Mouse (Mus musculus): ENCODE data around the gene Glg1.

The Glg1 gene

DNA sequence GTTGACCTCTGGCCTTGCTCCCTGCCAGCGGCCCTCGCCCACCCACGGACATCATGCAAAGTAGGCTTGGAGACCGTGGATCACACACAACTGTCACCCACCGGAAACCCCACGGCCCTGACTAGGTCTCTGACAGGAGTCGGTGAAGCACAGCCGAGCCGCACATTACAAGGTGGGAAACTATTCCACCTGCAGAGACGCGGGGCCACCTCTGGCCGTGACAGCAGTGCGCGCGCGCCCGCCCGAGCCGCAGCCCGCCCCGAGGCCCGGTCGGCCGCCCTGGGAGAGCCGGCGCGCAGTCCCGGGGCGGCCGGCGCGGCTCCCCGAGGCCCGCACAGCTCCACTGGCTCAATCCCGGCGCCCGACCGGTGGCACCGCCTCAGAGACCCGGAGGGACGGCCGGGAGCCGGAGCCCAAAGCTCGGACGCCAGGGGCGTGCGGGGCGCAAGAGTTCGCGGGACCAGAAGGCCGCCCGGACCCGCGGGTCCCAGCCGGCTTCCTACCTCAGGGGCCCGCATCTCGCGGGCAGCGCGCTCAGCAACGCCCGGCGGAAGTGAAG lies 114.0 kb downstream of the Glg1 start:
- DNase-seq (ENCODE audit: low spot score in 2 of 2) = peak in 1 of 2 experiments; percentile 23

DNA sequence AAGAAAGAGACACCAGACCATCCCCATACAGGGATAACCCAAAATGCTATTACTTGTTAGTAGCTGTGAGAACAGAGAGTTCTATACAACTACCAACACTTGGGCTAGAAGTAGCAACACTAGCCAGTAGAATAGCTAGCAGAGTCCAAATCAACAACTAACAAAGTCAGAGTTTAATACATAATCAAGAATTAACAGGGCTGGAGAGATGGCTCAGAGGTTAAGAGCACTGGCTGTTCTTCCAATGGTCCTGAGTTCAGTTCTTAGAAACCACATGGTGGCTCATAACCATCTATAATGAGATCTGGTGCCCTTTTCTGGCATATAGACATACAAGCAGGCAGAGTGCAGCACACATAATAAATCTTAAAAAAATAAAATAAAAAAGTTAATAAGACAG lies 116.5 kb downstream of the Glg1 start:
- no peak for DNase-seq (ENCODE audit: low spot score in 2 of 2)

DNA sequence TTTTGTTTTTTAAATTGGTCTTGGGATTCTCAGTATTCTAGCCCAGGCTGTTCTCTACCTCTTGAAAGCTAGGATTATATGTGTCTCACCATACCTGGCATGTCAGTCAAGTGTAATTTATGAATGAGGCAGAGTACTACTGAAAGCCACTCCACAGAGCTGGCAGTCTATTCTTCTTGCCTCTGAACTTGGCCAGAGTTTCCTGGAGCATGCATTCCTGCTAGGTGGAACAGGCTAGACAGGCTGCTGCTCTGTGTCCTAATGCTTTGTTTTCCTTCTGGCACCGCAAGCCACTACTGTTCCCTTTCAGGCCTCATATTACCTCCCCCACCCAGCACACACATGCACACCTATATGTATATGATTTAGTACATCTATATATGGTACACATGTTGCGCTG lies 128.3 kb downstream of the Glg1 start:
- no peak for DNase-seq (ENCODE audit: low spot score in 2 of 2)

DNA sequence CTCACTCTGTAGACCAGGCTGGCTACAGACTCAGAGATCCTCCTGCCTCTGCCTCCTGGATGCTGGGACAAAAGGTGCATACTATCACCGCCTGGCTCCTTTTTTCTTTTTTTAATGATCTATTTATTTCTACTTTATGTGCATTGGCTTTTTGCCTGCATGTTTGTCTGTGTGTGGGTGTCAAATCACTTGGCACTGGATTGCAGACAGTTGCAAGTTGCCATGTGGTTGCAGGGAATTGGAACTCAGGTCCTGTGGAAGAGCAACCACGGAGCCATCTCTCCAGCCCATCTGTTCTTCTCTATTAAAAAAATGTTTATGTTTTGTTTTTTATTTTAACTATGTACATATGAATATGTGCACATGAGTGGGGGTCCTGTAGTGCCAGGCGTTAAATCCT lies 139.5 kb downstream of the Glg1 start:
- no peak for DNase-seq (ENCODE audit: low spot score in 2 of 2)

DNA sequence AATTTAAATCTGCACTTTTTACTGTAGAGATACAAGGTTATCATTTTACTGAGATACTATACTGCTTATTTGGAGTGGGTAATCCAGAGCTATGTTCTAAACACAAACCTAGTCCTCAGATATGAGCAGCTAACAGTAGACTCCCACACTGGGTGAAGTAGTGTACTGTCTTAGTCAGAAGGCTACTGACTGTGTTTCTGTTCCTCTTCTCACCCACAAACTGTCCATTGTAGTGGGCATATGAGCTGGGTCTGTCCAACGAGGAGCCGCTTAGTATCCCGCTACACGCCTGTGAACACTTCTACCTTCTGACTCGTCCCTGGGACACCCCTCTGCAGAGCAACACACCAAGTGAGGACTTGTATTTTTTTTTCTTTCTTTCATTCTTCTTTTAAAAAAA lies 144.1 kb downstream of the Glg1 start:
- DNase-seq (ENCODE audit: low spot score in 2 of 2) = no peak

Measured in right cerebral cortex, adult 2 months (tissue).